In genomic region chr6:97506141-97506650, GRCm38 (mm10) we compare ENCODE assay signal across 9 mouse cellular contexts.
A peak's percentile ranks its signal among the peaks of the same experiment; 100 is the strongest.
DNase-seq lines count a peak whose midpoint lies in the region; ATAC-seq and TF ChIP-seq lines count a peak whose summit lies in the region.
"Had no signal": no experiment of that assay in that cellular context is flagged by ENCODE, and none has a peak within 500 bp of the region (broad histone marks: within the 10 kb centered on the region; RNA-seq: fewer than 3 reads in every experiment).

No protein-coding gene starts in this region.

- H3K36me3 ChIP-seq in kidney, adult 2 months (ENCODE audit: control insufficient read depth, insufficient read depth, low read length) = no peaks in the 10 kb centered on the region
- no peaks in the 10 kb centered on the region for H3K36me3 ChIP-seq in limb, embryonic 15.5 days
- H3K36me3 ChIP-seq: liver, embryonic 13.5 days had no signal

- no peak overlapping the region for H3K4me3 ChIP-seq in kidney, adult 2 months (ENCODE audit: insufficient read depth, low read depth, low read length)
- H3K4me3 ChIP-seq in limb, embryonic 15.5 days = no peak overlapping the region
- H3K4me3 ChIP-seq: liver, embryonic 13.5 days had no signal

- peaks cover 5% of the 10 kb centered on the region; the same call in 1 of the 2 replicates for H3K4me1 ChIP-seq in kidney, adult 2 months (ENCODE audit: control insufficient read depth, insufficient read depth, low read length)
- H3K4me1 ChIP-seq in limb, embryonic 15.5 days = peaks cover 22% of the 10 kb centered on the region

- ATAC-seq in granulocyte monocyte progenitor cell, adult 5-6 weeks (replicated peaks; ENCODE audit: poor library complexity, severe bottlenecking) = peak; percentile 50
- ATAC-seq in limb, embryonic 15.5 days (ENCODE audit: insufficient number of reproducible peaks, low FRiP score, low TSS enrichment, low read depth) = peak; percentile 87

- no peaks in the 10 kb centered on the region for H3K9me3 ChIP-seq in limb, embryonic 15.5 days
- H3K9me3 ChIP-seq: liver, embryonic 13.5 days had no signal

- TF ChIP-seq POLR2A in kidney, adult 2 months (IDR thresholded peaks at IDR 0.05; ENCODE audit: low read depth, low read length) = no peak

- no peaks in the 10 kb centered on the region for H3K27me3 ChIP-seq in kidney, adult 2 months (replicated peaks; ENCODE audit: control insufficient read depth, insufficient read depth, low read length)
- H3K27me3 ChIP-seq in limb, embryonic 15.5 days = peaks cover 20% of the 10 kb centered on the region; the same call in 1 of the 2 replicates
- H3K27me3 ChIP-seq: liver, embryonic 13.5 days had no signal

- WGBS in kidney, adult 2 months = 6% methylated on average over 15 of the region's 15 CpGs
- 9% methylated on average over 15 of the region's 15 CpGs for WGBS in limb, embryonic 15.5 days

- TF ChIP-seq CTCF in kidney, adult 2 months (conservative IDR thresholded peaks at IDR 0.05; ENCODE audit: insufficient read depth, insufficient read length, low read depth, low read length) = no peak

- H3K27ac ChIP-seq in kidney, adult 2 months (ENCODE audit: insufficient read depth, low read depth, low read length) = no peak overlapping the region
- H3K27ac ChIP-seq in limb, embryonic 15.5 days = peak overlapping the region; percentile 38; the same call in 1 of the 2 replicates
- H3K27ac ChIP-seq: liver, embryonic 13.5 days had no signal

- H3K4me2 ChIP-seq in limb, embryonic 15.5 days = peak overlapping the region; percentile 30
- H3K4me2 ChIP-seq: liver, embryonic 13.5 days had no signal

- no peak overlapping the region for H3K9ac ChIP-seq in limb, embryonic 15.5 days
- H3K9ac ChIP-seq: liver, embryonic 13.5 days had no signal

- peak; percentile 66 for DNase-seq in layer of hippocampus, adult 11-12 months (ENCODE audit: low spot score)
- no peak for DNase-seq in layer of hippocampus, adult 9-10 months (ENCODE audit: low spot score)
- peak; percentile 36 for DNase-seq in cerebellum, adult 9-10 months
- DNase-seq in kidney, adult 2 months = peak; percentile 96
- peak; percentile 47 for DNase-seq in right cerebral cortex, postnatal 14 days
- no peak for DNase-seq in thymus, postnatal 25 days
- DNase-seq: liver, embryonic 13.5 days had no signal

Comparison
In these comparisons a context has a peak if more than half of its experiments do, and no peak if none do; other contexts are left out.
1. DNase-seq: peak in layer of hippocampus, adult 11-12 months (single experiment), cerebellum, adult 9-10 months (single experiment), kidney, adult 2 months (single experiment) and right cerebral cortex, postnatal 14 days (single experiment); none in layer of hippocampus, adult 9-10 months (single experiment) and thymus, postnatal 25 days (single experiment).